Mouse (Mus musculus): ENCODE measurements around the gene Itpripl2.

DNA sequence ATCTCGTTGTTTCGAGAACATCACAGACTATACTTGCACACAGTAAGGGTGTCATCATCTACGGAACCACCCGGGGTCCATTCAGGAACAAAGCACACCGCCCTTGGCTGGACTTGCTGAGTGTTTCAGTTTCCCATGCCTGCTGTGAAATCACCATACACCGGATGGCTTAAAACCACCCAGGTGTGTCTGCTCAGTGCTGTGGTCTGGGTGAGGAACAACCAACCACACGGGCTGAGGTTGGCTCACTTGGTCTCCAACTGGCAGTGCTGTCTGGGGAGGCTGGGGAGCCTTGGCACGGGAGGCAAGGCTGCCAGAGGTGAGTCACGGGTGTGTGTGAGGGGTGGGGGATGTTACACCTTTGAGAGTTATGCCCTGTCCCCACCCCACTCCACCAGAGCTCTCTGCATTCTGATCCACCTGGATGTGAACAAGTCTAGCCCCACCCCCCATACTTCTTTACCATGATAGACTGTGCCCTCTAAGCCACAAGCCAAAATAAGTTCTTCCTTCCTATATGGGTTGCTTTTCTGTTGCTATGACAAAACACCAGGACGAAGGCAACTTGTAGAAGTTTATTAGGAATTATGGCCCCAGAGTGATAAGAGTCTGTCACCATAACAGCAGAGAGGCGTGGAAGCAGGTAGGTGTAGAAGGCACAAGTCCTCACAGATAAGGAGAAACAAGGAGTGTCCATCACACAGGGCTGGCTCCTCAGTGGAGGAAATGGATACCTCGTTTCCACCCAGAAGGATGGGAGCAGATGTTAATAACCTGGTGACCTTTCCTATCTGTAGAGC, 7.4 kb upstream of the Itpripl2 start:
- TF ChIP-seq CTCF (IDR thresholded peaks at IDR 0.05), result no peak
- TF ChIP-seq EP300 (IDR thresholded peaks at IDR 0.05), result 0 out of 2 replicates have a peak, but pooled peaks have one; percentile 37

Data from lung, postnatal 0 days (tissue).